Mouse (Mus musculus): ENCODE results near the gene Rnf187. TPM values are rescaled to one million over a fixed set of nuclear protein-coding genes. Genes with fewer than 3 reads are reported as not detected.

The Rnf187 gene
- polyA plus RNA-seq, 1 experiment from 2014 or later, result 213 TPM

DNA sequence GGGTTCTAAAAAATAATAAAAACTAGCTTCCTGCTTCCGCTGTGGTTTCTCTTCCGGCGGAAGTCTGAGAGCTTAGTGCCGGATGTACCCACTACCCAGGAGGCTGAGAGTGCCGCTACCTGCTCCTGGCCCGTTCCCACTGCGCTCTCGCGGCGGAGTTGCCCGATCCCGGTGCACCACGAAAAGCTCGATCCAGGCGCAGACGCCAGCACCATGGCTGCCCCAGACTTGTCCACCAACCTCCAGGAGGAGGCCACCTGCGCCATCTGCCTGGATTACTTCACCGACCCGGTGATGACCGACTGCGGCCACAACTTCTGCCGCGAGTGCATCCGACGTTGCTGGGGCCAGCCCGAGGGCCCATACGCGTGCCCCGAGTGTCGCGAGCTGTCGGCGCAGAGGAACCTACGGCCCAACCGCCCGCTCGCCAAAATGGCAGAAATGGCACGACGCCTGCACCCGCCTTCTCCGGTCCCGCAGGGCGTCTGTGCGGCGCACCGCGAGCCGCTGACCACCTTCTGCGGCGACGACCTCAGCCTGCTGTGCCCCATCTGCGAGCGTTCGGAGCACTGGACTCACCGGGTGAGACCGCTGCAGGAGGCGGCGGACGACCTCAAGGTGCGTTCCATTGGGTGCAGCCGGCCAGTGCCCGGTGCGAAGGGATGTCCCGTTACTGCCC is 39.5 kb upstream of the Rnf187 start, which contains the start of gene Trim11:
Trim11 (plus strand) TSS at position 67 of the 679 bp plus-strand sequence.
- WGBS, result 0% methylated on average over 64 of the region's 64 CpGs
- H3K36me3 ChIP-seq, result peaks cover 26% of the 10 kb centered on the region
- H3K4me1 ChIP-seq (replicated peaks), result peaks cover 51% of the 10 kb centered on the region
- peak within 1 kb of the TSS; percentile 94 for H3K4me2 ChIP-seq
- H3K27me3 ChIP-seq (replicated peaks), result no peaks in the 10 kb centered on the region
- H3K27ac ChIP-seq (ENCODE audit: poor library complexity, severe bottlenecking), result peak within 1 kb of the TSS; percentile 84
- H3K4me3 ChIP-seq, result peak within 1 kb of the TSS; percentile 90
- peak; percentile 73 for ATAC-seq (ENCODE audit: insufficient number of reproducible peaks, low FRiP score)
- peak within 1 kb of the TSS; percentile 89 for H3K9ac ChIP-seq
- no peaks in the 10 kb centered on the region for H3K9me3 ChIP-seq (replicated peaks)

DNA sequence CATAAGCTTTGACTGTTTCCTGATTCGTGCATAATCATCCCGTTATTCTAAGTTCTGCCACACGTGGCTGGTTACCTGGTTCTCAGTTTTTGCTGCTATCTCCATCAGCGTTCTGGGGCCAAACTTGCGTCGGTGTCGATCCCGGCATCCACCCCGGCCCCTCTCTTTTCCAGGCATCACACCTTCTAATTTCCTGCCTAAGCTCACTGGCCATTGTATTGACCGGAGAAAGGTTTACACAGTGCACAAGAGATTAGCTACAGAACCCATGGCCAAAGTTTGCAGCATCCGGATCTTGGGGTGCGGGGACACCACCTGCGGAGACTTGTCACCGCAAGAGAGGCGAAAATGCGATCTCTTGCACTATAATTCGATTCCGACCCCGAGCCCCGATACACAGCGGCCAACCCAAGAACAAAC is 38.9 kb upstream of the Rnf187 start:
- H3K4me1 ChIP-seq (replicated peaks), result peaks cover 45% of the 10 kb centered on the region
- ATAC-seq (ENCODE audit: insufficient number of reproducible peaks, low FRiP score), result no peak
- peak overlapping the region; percentile 94 for H3K4me2 ChIP-seq
- H3K9ac ChIP-seq, result peak overlapping the region; percentile 89
- no peaks in the 10 kb centered on the region for H3K27me3 ChIP-seq (replicated peaks)
- no peaks in the 10 kb centered on the region for H3K9me3 ChIP-seq (replicated peaks)
- peak overlapping the region; percentile 90 for H3K4me3 ChIP-seq
- H3K36me3 ChIP-seq, result peaks cover 21% of the 10 kb centered on the region
- H3K27ac ChIP-seq (ENCODE audit: poor library complexity, severe bottlenecking), result peak overlapping the region; percentile 84
- under 1% methylated on average over 21 of the region's 21 CpGs for WGBS

DNA sequence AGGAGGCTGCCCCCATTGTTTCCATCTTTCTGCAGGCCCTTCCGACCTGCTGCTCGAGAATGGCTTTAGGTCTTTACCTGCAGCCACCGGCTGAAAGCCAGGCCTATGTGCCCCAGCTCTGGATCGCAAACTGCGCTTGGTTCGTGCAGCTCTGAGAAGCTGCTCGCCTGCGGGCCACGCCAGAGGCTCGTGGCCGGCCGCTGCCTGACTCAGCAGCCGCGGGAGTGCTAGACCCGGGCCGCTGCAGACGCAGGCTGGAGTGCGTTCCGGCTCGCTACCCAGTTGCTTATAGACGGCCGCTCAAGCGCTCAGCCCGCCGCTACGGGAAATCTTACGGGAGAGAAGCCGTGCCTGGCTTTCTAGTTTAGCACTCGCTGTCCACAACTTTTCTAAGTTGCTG is 38.4 kb upstream of the Rnf187 start:
- peak overlapping the region; percentile 90 for H3K4me3 ChIP-seq
- no peaks in the 10 kb centered on the region for H3K9me3 ChIP-seq (replicated peaks)
- peak overlapping the region; percentile 94 for H3K4me2 ChIP-seq
- under 1% methylated on average over 29 of the region's 29 CpGs for WGBS
- H3K36me3 ChIP-seq, result peaks cover 16% of the 10 kb centered on the region
- H3K4me1 ChIP-seq (replicated peaks), result peaks cover 45% of the 10 kb centered on the region
- peak; percentile 20; the same call in 1 of the 2 replicates for ATAC-seq (ENCODE audit: insufficient number of reproducible peaks, low FRiP score)
- H3K9ac ChIP-seq, result peak overlapping the region; percentile 89
- H3K27ac ChIP-seq (ENCODE audit: poor library complexity, severe bottlenecking), result peak overlapping the region; percentile 84
- H3K27me3 ChIP-seq (replicated peaks), result no peaks in the 10 kb centered on the region

- Histone ChIP-seq H3K27me3 (replicated peaks) (no peaks in the 10 kb centered on the region), H3K9me3 (replicated peaks) (no peaks in the 10 kb centered on the region), H3K9ac (no peak overlapping the region), H3K4me2 (no peak overlapping the region), H3K36me3 (peaks cover 15% of the 10 kb centered on the region; the same call in 1 of the 2 replicates), H3K27ac (ENCODE audit: poor library complexity, severe bottlenecking) (no peak overlapping the region), H3K4me3 (no peak overlapping the region), H3K4me1 (replicated peaks) (peaks cover 36% of the 10 kb centered on the region)
- ATAC-seq (ENCODE audit: insufficient number of reproducible peaks, low FRiP score), result no peak
- 83% methylated on average over 3 of the region's 3 CpGs for WGBS
Observed at GRCm38 (mm10) chr11:58974414-58974813, 35.7 kb upstream of the Rnf187 start.

DNA sequence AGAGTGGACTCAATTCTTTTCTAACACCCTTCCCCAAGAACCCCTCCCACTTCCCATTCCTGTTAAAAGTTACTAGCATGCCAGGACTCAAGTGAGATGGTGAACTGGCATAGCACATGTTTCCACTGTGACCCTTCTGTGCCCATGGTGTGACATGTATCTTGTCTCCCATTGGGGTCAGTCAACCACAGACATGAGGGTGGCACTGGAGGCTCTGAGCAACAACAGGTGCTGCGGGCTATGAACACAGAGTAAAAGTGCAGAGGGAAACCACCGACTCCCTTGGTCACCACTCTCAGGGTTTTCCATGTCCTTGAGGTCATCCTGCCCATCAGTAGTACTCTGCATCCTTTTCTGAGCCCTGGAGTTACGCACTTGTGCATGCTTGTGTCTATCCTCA is 33.1 kb upstream of the Rnf187 start:
- WGBS, result 83% methylated on average over 3 of the region's 3 CpGs
- no peak overlapping the region for H3K4me2 ChIP-seq
- no peak for ATAC-seq (ENCODE audit: insufficient number of reproducible peaks, low FRiP score)

DNA sequence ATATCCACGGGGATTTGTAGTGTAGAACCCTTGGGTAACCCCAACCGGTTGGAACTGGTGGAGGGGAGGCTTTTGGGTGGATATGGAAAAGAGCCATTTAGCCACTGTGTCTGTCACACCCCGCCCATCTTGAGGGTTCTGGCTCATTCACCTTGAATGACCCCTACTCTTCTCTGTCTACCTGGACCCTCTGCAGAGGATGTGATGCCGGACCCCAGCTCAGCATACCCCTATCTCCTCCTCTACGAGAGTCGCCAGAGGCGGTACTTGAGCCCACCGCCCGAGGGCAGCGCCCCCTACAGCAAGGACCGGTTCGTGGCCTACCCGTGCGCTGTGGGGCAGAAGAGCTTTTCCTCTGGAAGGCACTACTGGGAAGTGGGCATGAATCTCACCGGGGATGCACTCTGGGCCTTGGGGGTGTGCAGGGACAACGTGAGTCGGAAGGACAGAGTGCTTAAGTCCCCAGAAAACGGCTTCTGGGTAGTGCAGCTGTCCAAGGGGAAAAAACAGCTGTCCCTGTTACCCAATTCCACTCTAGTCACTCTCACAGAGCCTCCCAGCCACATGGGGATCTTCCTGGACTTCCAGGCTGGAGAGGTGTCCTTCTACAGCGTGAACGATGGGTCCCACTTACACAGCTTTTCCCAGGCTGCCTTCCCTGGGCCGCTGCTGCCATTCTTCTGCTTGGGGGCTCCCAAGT is 32.3 kb upstream of the Rnf187 start:
- Histone ChIP-seq H3K9me3 (replicated peaks) (no peaks in the 10 kb centered on the region), H3K4me1 (replicated peaks) (peaks cover 41% of the 10 kb centered on the region), H3K4me2 (no peak overlapping the region), H3K27ac (ENCODE audit: poor library complexity, severe bottlenecking) (no peak overlapping the region), H3K36me3 (peaks cover 23% of the 10 kb centered on the region), H3K27me3 (replicated peaks) (no peaks in the 10 kb centered on the region), H3K9ac (no peak overlapping the region), H3K4me3 (no peak overlapping the region)
- WGBS, result 86% methylated on average over 21 of the region's 21 CpGs
- no peak for ATAC-seq (ENCODE audit: insufficient number of reproducible peaks, low FRiP score)

More for the DNA sequence above, 33.1 kb upstream of the Rnf187 start:
- Histone ChIP-seq H3K9ac (no peak overlapping the region), H3K4me1 (replicated peaks) (peaks cover 35% of the 10 kb centered on the region), H3K4me3 (no peak overlapping the region), H3K27ac (ENCODE audit: poor library complexity, severe bottlenecking) (no peak overlapping the region), H3K9me3 (replicated peaks) (no peaks in the 10 kb centered on the region), H3K27me3 (replicated peaks) (no peaks in the 10 kb centered on the region), H3K36me3 (peaks cover 23% of the 10 kb centered on the region)

GRCm38 (mm10) chr11:58969659-58970058 is 30.9 kb upstream of the Rnf187 start:
- Histone ChIP-seq H3K9me3 (replicated peaks) (no peaks in the 10 kb centered on the region), H3K4me2 (no peak overlapping the region), H3K4me1 (replicated peaks) (peaks cover 50% of the 10 kb centered on the region), H3K4me3 (no peak overlapping the region), H3K36me3 (peaks cover 21% of the 10 kb centered on the region), H3K27ac (ENCODE audit: poor library complexity, severe bottlenecking) (no peak overlapping the region), H3K27me3 (replicated peaks) (0 out of 2 replicates have a peak, but pooled peaks cover 4% of the 10 kb centered on the region), H3K9ac (no peak overlapping the region)
- ATAC-seq (ENCODE audit: insufficient number of reproducible peaks, low FRiP score), result no peak
- 76% methylated on average over 6 of the region's 6 CpGs for WGBS

DNA sequence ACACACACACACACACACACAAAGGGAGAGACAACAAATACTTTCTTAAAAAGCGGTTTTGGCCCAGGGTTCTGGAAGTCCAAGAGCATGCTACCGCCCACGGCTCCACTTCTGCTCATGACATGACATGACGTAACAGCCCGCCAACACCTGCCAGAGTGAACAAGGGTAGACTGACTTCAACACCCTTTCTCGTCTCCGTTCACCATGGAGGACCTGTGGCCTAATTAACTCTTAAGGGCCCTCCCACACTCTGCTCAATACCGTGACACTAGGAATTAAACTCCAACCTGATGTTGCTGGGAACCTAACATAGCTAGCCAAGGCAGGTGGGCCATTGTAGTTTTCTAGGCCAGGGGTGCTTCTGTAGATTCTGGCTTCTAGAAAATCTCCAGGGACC is 30.3 kb upstream of the Rnf187 start:
- H3K27me3 ChIP-seq (replicated peaks), result peaks cover 8% of the 10 kb centered on the region; the same call in 1 of the 2 replicates
- 63% methylated on average over 8 of the region's 8 CpGs for WGBS

GRCm38 (mm10) chr11:58968551-58968950 is 29.8 kb upstream of the Rnf187 start:
- Histone ChIP-seq H3K4me3 (no peak overlapping the region), H3K27ac (ENCODE audit: poor library complexity, severe bottlenecking) (no peak overlapping the region), H3K9ac (no peak overlapping the region), H3K27me3 (replicated peaks) (peaks cover 13% of the 10 kb centered on the region), H3K9me3 (replicated peaks) (no peaks in the 10 kb centered on the region), H3K4me1 (replicated peaks) (peaks cover 54% of the 10 kb centered on the region), H3K36me3 (peaks cover 16% of the 10 kb centered on the region), H3K4me2 (no peak overlapping the region)
- 78% methylated on average over 7 of the region's 7 CpGs for WGBS
- peak; percentile 10; the same call in 1 of the 2 replicates for ATAC-seq (ENCODE audit: insufficient number of reproducible peaks, low FRiP score)

More for the DNA sequence above, 30.3 kb upstream of the Rnf187 start:
- H3K27ac ChIP-seq (ENCODE audit: poor library complexity, severe bottlenecking), result no peak overlapping the region
- no peak for ATAC-seq (ENCODE audit: insufficient number of reproducible peaks, low FRiP score)
- no peaks in the 10 kb centered on the region for H3K9me3 ChIP-seq (replicated peaks)
- H3K9ac ChIP-seq, result no peak overlapping the region
- H3K4me1 ChIP-seq (replicated peaks), result peaks cover 51% of the 10 kb centered on the region
- H3K4me3 ChIP-seq, result no peak overlapping the region
- H3K36me3 ChIP-seq, result peaks cover 16% of the 10 kb centered on the region
- no peak overlapping the region for H3K4me2 ChIP-seq

- Histone ChIP-seq H3K4me2 (no peak overlapping the region), H3K27me3 (replicated peaks) (peaks cover 23% of the 10 kb centered on the region), H3K36me3 (peaks cover 16% of the 10 kb centered on the region), H3K4me1 (replicated peaks) (peaks cover 53% of the 10 kb centered on the region), H3K27ac (ENCODE audit: poor library complexity, severe bottlenecking) (no peak overlapping the region), H3K9me3 (replicated peaks) (no peaks in the 10 kb centered on the region), H3K9ac (no peak overlapping the region), H3K4me3 (no peak overlapping the region)
- ATAC-seq (ENCODE audit: insufficient number of reproducible peaks, low FRiP score), result no peak
- 95% methylated on average over 1 of the region's 1 CpGs for WGBS
Observed at GRCm38 (mm10) chr11:58967346-58967745, 28.6 kb upstream of the Rnf187 start.
